ENCODE assay signal across 8 mouse cellular contexts in genomic region chr6:136497744-136498143, GRCm38 (mm10). TPM values are rescaled to one million over a fixed set of nuclear protein-coding genes. Genes with fewer than 3 reads are reported as not detected.
DNase-seq lines count a peak whose midpoint lies in the region; ATAC-seq lines count a peak whose summit lies in the region.

No protein-coding gene starts in this region.

- ATAC-seq in megakaryocyte, adult 5-6 weeks (ENCODE audit: poor library complexity, severe bottlenecking) = peak; percentile 94
- no peak for ATAC-seq in hindbrain, embryonic 11.5 days (ENCODE audit: low FRiP score)

- H3K27me3 ChIP-seq in hindbrain, embryonic 11.5 days (ENCODE audit: control insufficient read depth, insufficient read depth, low read length) = no peaks in the 10 kb centered on the region
- H3K27me3 ChIP-seq in midbrain, embryonic 10.5 days (ENCODE audit: low read depth, poor library complexity, severe bottlenecking) = no peaks in the 10 kb centered on the region

- H3K4me1 ChIP-seq in hindbrain, embryonic 11.5 days (replicated peaks; ENCODE audit: control insufficient read depth, insufficient read depth, low read length) = no peaks in the 10 kb centered on the region
- peaks cover 9% of the 10 kb centered on the region for H3K4me1 ChIP-seq in midbrain, embryonic 10.5 days

- H3K4me2 ChIP-seq in hindbrain, embryonic 11.5 days (replicated peaks; ENCODE audit: low read depth, low read length) = no peak overlapping the region

- WGBS in hindbrain, embryonic 11.5 days = 60% methylated on average over 5 of the region's 5 CpGs
- WGBS in midbrain, embryonic 10.5 days = 65% methylated on average over 5 of the region's 5 CpGs

- DNase-seq in left cerebral cortex, postnatal 14 days (ENCODE audit: low spot score in 2 of 2) = peak; percentile 20 to 57
- DNase-seq in left cerebral cortex, adult 18-20 months (ENCODE audit: low spot score in 2 of 2) = no peak
- DNase-seq in c-Kit-positive CD71-negative TER-119-negative erythroid progenitor cells, embryonic 14.5 days (ENCODE audit: low read depth) = peak; percentile 54
- peak; percentile 60 to 75 for DNase-seq in thymus, postnatal 36 days
- no peak for DNase-seq in cerebellum, adult 8-10 months
- no peak for DNase-seq in hindbrain, embryonic 11.5 days (ENCODE audit: low spot score)
- no peak for DNase-seq in midbrain, embryonic 10.5 days (ENCODE audit: low spot score)

- H3K36me3 ChIP-seq in hindbrain, embryonic 11.5 days (ENCODE audit: control insufficient read depth, insufficient read depth, low read length) = no peaks in the 10 kb centered on the region
- H3K36me3 ChIP-seq in midbrain, embryonic 10.5 days = no peaks in the 10 kb centered on the region

- H3K9me3 ChIP-seq in hindbrain, embryonic 11.5 days (ENCODE audit: control insufficient read depth, low read length) = no peaks in the 10 kb centered on the region
- 0 out of 2 replicates have a peak, but pooled peaks cover 2% of the 10 kb centered on the region for H3K9me3 ChIP-seq in midbrain, embryonic 10.5 days (replicated peaks)

- H3K27ac ChIP-seq in hindbrain, embryonic 11.5 days (ENCODE audit: low read depth, low read length) = no peak overlapping the region
- no peak overlapping the region; the same call in 1 of the 2 replicates for H3K27ac ChIP-seq in midbrain, embryonic 10.5 days (replicated peaks)

- no peak overlapping the region for H3K4me3 ChIP-seq in hindbrain, embryonic 11.5 days (ENCODE audit: low read depth, low read length)
- no peak overlapping the region for H3K4me3 ChIP-seq in midbrain, embryonic 10.5 days

- intact Hi-C loops in left cerebral cortex, postnatal 14 days (cut with DNase I) = no loop called here

- no peak overlapping the region for H3K9ac ChIP-seq in hindbrain, embryonic 11.5 days (ENCODE audit: low read depth, low read length)

RNA-seq across cellular contexts. Expression of gene Atf7ip, which starts 8.2 kb away (rescaled TPM):
- total RNA-seq in left cerebral cortex, postnatal 14 days (2021) = 100 to 1,000 TPM; 118 to 122 TPM
- total RNA-seq in left cerebral cortex, adult 18-20 months (2021) = 100 to 1,000 TPM in 1 of 2 experiments, 10 to 100 TPM in 1; 94.9 to 124 TPM
- total RNA-seq in megakaryocyte, adult 5-6 weeks (2015) = 101 and 129 TPM in 2 replicates
- 80.1 and 84.8 TPM in 2 replicates for total RNA-seq in megakaryocyte, adult 5-6 weeks (2017)
- 54.1 and 73.7 TPM in 2 replicates for polyA plus RNA-seq in hindbrain, embryonic 11.5 days (2014; fragmentation: Nextera tagmentation; extraction: Ambion mirVana)
- polyA plus RNA-seq in midbrain, embryonic 10.5 days (2016; fragmentation: Nextera tagmentation; extraction: Ambion mirVana) = 37.4 and 45.7 TPM in 2 replicates

Comparison
In these comparisons a context has a peak if more than half of its experiments do, and no peak if none do; other contexts are left out.
1. DNase-seq: peak in left cerebral cortex, postnatal 14 days (2 of 2), c-Kit-positive CD71-negative TER-119-negative erythroid progenitor cells, embryonic 14.5 days (single experiment) and thymus, postnatal 36 days (2 of 2); none in left cerebral cortex, adult 18-20 months (0 of 2), cerebellum, adult 8-10 months (single experiment), hindbrain, embryonic 11.5 days (single experiment) and midbrain, embryonic 10.5 days (single experiment).